Mouse (Mus musculus) erythroblast, embryonic 14.5 days (primary cell): ENCODE measurements around the gene Cdca8.

ENCODE experiments used
- GATA1 ChIP-seq: IDR thresholded peaks from 2 replicates; pipeline ENCODE4 v1.6.1; 2012; ENCODE audit warnings: low read length, inconsistent platforms, mixed read lengths
- TAL1 ChIP-seq: IDR thresholded peaks from 3 replicates; pipeline ENCODE4 v1.6.1; 2012; ENCODE audit warnings: low read length, inconsistent platforms, mixed read lengths

- TF ChIP-seq GATA1: no peak
- TF ChIP-seq TAL1: no peak
Measured at GRCm38 (mm10) chr4:124936613-124937471, 2.3 kb downstream of the Cdca8 start, which contains the start of gene 9930104L06Rik.
